Mouse (Mus musculus): ENCODE data around the gene Cracr2a.

DNA sequence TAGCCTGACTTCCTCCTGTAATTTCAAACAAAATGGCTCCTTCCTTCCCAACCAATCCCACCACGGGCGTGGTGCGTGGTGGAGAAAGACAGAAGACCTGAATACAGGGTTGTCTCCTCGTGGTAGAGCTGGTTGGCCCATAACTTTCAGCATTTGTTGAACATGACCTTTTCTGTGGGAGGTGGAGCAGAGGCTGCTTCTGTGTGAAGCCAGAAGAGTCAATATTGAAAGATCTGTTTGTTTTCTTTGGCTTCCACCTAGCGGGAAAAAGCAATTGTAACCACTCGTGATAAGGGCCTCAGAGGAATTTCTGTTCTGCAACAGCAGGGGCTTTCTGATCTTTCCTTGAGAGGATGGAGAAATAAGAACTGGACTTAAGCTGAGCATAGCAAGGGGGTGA lies 5.6 kb upstream of the Cracr2a start:
- no peak for TF ChIP-seq POLR2A (IDR thresholded peaks at IDR 0.05; ENCODE audit: borderline replicate concordance, control insufficient read depth, low read depth, low read length)
- no peak for TF ChIP-seq CTCF (IDR thresholded peaks at IDR 0.05; ENCODE audit: control insufficient read depth, insufficient read depth, low read length)

All from bone marrow, adult 2 months (tissue).